Mouse (Mus musculus) cerebellum, adult 11-12 months (tissue): ENCODE data around the gene Rhox3c.
"Not testable (repeated sequence)": the region's sequence is repeated elsewhere in the genome, so short reads cannot be mapped to it uniquely, and the experiment has no call there.

ENCODE experiments used
- DNase-seq: peaks from one replicate; pipeline ENCODE4 v3.0.0; 2022

The Rhox3c gene

GRCm38 (mm10) chrX:37458285-37458684, at the start of gene Rhox3c:
Rhox3c (plus strand) TSS chrX:37458585.
- DNase-seq, result not testable (repeated sequence)

GRCm38 (mm10) chrX:37411767-37412166, 46.6 kb upstream of the Rhox3c start, which contains the start of gene Rhox2b:
Rhox2b (plus strand) TSS chrX:37412067.
- DNase-seq, result not testable (repeated sequence)

DNA sequence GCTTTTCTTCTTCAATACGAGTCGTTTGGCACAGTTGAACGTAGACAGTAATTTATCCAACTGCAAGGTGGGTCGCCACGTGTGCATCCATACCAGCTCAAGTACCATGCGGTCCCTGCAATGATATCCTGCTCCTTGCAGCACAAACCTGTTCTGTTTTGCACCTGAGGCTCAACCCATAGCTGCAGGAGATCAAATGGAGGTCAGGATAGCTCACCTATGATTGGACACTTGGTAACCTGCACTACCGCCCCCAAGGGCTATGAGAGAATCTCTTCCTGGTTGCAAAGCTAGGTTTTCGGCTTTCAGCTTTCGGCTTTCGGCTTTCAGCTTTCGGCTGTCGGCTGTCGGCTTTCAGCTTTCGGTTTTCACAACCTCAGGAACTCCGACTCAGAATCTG, 26.2 kb upstream of the Rhox3c start, which contains the start of gene Rhox4b:
Gene Rhox4b, plus strand, starts transcription at position 301 of the 400 bp plus-strand sequence.
- DNase-seq, result not testable (repeated sequence)

DNA sequence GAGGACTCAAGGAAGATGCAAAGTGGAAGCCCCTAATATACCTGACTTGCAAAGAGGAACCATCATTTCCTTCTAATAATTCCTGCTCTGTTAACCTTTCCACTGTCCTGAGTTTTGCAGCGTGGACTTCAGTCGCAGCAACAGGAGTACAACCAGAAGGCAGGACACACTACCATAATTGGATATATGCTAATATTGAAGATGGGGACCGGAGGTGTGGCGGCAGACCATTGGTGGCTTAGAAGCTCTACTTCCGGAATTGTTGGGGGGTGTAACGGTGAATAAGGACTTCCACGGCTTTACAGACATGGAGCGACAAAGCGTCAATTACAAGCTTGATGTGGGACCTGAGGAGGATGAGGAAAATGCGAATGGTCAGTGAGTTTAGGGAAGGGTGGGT, 5.0 kb upstream of the Rhox3c start, which contains the start of gene Rhox2c:
Gene Rhox2c, plus strand, starts transcription at position 301 of the 400 bp plus-strand sequence.
- not testable (repeated sequence) for DNase-seq

GRCm38 (mm10) chrX:37480037-37480436, 21.7 kb downstream of the Rhox3c start, which contains the start of gene Rhox4c:
Rhox4c (plus strand) TSS chrX:37480337.
- DNase-seq, result not testable (repeated sequence)

DNA sequence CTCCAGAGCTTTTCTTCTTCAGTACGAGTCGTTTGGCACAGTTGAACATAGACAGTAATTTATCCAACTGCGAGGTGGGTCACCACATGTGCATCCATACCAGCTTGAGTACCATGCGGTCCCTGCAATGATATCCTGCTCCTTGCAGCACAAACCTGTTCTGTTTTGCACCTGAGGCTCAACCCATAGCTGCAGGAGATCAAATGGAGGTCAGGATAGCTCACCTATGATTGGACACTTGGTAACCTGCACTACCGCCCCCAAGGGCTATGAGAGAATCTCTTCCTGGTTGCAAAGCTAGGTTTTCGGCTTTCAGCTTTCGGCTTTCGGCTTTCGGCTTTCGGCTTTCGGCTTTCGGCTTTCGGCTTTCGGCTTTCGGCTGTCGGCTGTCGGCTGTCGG, 55.7 kb downstream of the Rhox3c start, which contains the start of gene Rhox4d:
Gene Rhox4d, plus strand, starts transcription at position 301 of the 400 bp plus-strand sequence.
- DNase-seq, result not testable (repeated sequence)
